Mouse (Mus musculus) spleen, postnatal 0 days (tissue): Measurements from ENCODE around the gene Madcam1. TPM values are rescaled to one million over a fixed set of nuclear protein-coding genes. Genes with fewer than 3 reads are reported as not detected.

ENCODE experiments used
- polyA plus RNA-seq: library from polyadenylated mRNA; unstranded; fragments of >200 nt; fragmentation: Nextera tagmentation; extraction: Ambion mirVana; gene quantifications from 2 replicates; pipeline ENCODE4 v1.2.1, GENCODE M21; 2015

Madcam1 gene
- polyA plus RNA-seq: 25.8 and 30.9 TPM in 2 replicates

DNA sequence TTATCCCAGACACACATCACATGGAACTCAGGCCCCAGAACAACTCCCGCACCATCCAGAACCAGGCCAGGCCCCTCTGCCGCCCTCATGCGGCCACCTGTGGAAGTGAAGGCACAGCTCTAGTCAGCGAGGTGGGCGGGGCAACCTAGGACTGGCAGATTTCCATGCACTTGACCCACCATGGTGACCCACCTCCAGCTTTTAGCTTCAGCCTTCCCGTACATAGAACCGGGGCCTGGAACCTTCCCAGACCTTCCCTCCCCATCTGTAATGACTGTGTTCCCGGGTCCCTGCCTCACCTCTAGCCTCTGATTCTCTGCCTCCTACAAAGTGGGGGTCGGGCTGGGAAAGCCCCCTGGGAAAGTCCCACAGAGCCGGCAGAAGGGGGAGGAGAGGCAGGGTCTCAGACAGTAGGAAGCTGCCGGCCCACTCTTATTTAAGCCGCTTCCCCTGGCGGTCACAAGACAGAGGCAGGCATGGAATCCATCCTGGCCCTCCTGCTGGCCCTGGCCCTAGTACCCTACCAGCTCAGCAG is at the start of gene Madcam1:
Gene Madcam1, plus strand, starts transcription at position 429 of the 535 bp plus-strand sequence.

DNA sequence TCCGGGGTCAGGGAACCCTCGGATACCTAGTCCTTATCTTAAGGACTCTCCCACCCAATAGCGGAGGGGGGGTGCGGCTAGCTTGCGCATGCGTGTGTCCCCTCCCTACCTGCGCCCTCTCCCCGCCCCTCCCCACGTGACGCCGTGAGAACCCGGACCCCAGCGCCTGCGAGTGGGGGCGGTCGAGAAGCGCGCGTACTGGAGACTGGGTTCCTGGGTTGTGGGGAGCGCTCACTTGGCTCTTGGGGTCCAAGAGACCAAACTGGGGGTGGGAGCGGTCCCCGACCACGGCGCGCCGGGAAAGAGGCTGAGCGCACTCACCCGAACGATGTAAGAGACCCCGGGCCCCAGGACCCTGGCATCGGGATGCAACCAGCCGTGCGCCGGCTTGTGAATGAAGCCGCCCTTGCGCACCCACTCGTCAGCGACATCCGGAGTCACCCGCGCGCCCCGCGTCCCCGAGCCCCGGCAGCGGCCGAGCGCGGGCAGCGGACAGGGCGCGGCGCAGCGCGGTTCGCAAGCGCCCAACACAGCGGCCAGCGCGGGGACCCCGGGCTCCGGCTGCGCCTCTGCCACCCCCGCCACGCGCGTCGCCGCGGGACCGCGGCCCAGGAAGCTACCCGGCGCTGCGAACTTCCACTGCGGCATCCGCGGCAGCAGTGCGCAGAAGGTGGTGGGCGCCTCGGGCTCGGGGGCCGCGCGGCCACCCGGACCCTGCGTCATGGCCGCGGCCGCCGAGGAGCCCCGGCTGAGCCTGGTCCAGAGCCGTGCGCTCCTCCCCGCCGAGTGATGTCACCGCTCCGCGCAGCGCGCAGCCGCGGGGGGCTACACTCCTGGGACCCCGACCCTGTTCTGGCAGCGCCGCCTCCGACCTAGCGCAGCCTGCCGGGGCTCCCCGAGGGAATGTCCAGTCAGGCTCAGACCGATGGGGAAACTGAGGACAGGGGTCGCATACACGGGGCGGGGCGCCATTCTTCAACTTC is 26.9 kb upstream of the Madcam1 start, which contains the start of gene Shc2:
Gene Shc2, minus strand, starts transcription at position 791 of the 983 bp plus-strand sequence.

DNA sequence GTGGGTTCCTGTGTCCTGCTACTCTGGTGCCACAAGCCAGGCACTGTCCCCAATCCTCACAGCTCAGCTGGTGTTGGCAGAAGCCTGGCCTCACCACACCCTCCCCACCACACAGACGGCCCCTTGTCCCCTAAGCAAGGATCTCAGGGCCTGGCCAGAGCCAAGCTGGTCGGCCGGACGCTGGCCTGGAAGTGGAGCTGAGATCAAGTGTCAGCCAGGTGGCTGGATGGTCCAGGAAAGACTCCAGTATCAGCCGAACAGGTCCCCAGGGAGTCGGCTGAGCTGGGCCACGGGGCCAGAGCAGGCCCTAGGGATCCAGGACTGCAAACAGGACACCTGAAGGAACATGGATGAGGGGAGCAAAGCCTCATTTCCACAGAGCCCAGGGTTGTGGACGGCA is 18.6 kb upstream of the Madcam1 start, which contains the start of gene Odf3l2:
Gene Odf3l2, minus strand, starts transcription at position 28 of the 400 bp plus-strand sequence.

DNA sequence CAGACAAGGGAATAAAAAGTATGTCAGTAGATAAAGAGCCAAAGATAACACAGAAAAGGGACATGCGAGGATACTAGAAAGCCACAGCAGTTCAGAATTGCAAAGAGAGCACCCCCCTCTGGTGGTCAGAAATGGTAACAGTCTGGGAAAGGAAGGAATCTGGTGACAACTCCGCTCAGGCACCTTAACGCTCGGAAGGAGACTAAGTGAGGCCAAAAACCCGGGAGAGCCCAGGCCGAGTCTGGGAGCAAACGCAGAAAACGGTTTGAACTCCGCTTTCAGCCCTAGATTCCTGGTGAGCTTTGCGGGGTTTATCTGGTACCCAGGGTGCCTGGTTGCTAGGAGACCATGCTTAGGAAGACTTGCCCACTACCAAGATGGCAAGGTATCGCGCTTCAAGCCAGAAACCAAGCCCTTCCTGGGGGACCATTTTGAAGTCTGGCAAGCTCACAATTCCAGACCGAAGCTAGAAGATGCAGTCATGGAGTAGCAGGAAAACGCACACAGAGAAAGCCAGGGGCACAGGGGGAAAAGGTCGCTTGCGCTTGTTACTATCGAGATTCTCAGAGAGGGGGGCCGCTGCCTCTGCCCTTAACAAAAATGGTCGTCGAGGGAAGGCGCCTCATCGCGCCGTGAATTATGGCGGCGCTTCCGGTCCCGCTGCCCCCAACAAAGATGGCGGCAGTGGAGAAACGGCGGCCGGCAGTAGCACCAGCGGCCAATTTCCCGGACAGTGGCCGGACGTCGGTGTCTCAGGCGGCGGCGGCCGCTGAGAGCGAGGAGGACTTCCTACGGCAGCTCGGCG is 4.6 kb downstream of the Madcam1 start, which contains the start of gene Tpgs1:
Gene Tpgs1, plus strand, starts transcription at position 599 of the 805 bp plus-strand sequence.

DNA sequence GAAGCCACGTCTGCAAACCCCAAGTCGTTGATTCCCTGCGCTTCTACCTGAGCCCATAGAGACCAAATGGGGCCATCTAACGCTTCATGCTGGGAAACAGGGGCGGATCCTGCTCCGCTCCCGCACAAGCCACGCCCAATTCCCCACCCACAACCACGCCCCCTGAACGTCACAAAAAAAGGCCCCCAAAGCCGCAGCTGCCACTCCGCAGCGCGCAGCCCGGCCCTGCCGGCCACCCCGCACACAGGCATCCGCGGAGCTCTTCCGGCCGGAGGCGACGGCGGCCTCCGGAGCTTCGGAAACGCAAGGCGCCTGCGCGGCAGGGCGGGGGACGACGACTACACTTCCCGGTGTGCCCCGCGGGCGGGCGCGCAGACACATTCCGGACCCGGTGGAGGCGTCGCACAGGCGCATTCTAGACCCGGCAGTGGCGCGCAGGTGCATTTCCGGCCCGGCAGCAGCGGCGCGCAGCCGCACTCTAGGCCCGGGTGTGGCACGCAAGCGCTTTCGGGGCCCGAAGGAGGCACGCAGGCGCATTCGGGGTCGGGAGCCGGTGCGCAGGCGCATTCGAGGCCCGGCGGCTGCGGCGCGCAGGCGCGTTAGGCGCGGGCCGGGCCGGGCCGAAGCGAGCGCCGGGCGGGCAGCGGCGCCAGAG is 17.4 kb downstream of the Madcam1 start, which contains the start of gene Cdc34:
Gene Cdc34, plus strand, starts transcription at position 605 of the 655 bp plus-strand sequence.

DNA sequence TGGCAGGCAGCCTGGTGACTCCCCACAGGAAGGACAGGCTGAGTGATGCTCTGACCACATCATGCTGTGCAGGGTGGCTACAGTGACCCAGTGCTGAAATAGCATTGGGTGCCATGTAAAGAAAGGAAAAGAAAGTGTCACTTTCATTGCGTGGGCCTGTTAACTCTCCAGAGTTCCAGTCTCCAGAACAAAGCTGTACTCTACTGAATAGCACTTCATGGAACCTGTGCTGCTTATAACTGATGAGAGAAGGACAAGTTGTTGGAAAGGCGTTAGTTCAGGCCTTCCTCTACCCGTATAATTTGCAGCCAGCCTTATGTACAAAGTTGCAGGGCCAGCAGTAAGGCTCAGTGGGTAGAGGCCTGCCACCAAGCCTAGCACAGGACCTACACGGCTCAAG is 24.4 kb downstream of the Madcam1 start, which contains the start of gene Gzmm:
Gene Gzmm, plus strand, starts transcription at position 301 of the 400 bp plus-strand sequence.

DNA sequence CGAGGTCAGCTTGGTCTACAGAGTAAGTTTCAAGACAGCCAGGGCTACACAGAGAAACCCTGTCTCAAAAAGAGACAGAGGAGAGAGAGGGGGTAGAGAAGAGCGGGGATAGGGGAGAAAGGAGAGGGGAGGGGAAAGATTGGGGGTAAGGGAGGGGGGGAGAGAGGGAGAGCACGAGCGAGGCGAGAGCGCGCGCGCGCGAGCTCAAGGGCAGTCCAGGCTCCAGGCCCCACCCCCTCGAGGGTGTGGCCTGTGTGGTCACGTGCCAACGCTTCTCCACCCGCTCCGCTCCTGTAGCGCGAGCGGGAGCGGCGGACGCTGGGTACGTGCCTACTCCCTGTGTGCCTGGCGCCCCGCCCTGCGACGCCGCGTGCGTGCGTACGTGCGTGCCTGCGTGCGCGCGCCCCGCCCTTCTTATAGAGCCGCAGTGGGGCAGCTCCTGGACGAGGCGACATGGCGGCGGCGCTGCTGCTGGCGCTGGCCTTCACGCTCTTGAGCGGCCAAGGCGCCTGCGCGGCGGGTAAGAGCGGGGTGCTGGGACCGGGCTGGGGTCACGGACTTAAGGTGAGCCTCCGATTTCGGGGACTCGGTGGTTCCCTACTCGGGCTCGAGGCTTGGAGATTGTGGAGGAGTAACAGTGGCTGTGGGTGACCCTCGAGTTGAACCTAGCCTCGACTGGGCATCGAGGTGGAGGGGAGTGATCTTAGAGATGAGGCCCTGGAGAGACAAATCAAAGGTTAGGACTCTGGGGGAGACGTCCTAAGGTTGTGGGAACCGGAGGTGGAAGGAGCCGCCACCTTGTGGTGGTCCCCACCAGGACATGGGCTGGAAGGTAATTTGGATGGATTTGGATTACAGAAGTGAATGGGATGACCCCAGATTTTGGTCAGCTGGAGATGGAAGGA is 40.0 kb downstream of the Madcam1 start, which contains the start of gene Bsg:
Gene Bsg, plus strand, starts transcription at position 427 of the 905 bp plus-strand sequence.

DNA sequence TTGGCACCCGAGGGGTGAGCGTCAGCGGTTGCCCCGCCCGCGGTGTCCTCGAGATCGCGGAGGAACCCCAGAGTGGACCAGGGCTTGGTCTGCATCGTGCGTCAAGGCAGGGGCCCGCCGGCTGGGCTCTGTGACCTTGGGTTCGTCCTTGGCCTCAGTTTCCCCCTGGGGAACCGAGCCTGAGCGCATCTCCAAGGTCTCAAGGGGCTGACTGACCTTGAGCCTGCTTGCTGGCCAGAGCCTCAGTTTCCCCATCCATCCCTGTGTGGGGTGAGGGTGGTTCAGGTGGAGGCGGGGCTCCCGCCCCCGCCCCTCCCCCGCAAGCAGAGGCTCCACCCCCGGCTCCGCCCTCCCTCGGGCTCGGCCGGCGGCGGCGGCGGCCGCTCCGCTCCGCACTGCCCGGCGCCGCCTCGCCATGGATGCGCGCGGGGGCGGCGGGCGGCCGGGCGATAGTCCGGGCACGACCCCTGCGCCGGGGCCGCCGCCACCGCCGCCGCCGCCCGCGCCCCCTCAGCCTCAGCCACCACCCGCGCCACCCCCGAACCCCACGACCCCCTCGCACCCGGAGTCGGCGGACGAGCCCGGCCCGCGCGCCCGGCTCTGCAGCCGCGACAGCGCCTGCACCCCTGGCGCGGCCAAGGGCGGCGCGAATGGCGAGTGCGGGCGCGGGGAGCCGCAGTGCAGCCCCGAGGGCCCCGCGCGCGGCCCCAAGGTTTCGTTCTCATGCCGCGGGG is 52.1 kb downstream of the Madcam1 start, which contains the start of gene Hcn2:
Gene Hcn2, plus strand, starts transcription at position 381 of the 734 bp plus-strand sequence.

Other genes starting within 250 kb of the Madcam1 start
- not detected in 2 replicates for gene Vmn2r83, start 195.8 kb upstream of the Madcam1 start, polyA plus RNA-seq
- gene Plpp2, start 130.8 kb upstream of the Madcam1 start, polyA plus RNA-seq: 8.5 and 11.1 TPM in 2 replicates
- 10.7 and 13.4 TPM in 2 replicates for gene Mier2, start 109.4 kb upstream of the Madcam1 start, polyA plus RNA-seq
- gene Theg, start 77.2 kb upstream of the Madcam1 start, polyA plus RNA-seq: not detected in 2 replicates
- gene C2cd4c, start 50.5 kb upstream of the Madcam1 start, polyA plus RNA-seq: not detected in 2 replicates
- gene Shc2, start 26.6 kb upstream of the Madcam1 start, polyA plus RNA-seq: 0.90 TPM in 2 replicates
- not detected in 2 replicates for gene Odf3l2, start 18.8 kb upstream of the Madcam1 start, polyA plus RNA-seq
- 31.4 and 37.7 TPM in 2 replicates for gene Tpgs1, start 4.8 kb downstream of the Madcam1 start, polyA plus RNA-seq
- gene Cdc34, start 17.6 kb downstream of the Madcam1 start, polyA plus RNA-seq: 108 and 126 TPM in 2 replicates
- 0.23 and 0.45 TPM in 2 replicates for gene Gzmm, start 24.5 kb downstream of the Madcam1 start, polyA plus RNA-seq
- 663 and 749 TPM in 2 replicates for gene Bsg, start 39.9 kb downstream of the Madcam1 start, polyA plus RNA-seq
- 0.04 and 0.07 TPM in 2 replicates for gene Hcn2, start 52.1 kb downstream of the Madcam1 start, polyA plus RNA-seq
- gene Polrmt, start 82.0 kb downstream of the Madcam1 start, polyA plus RNA-seq: 15.7 and 18.4 TPM in 2 replicates
- gene Fgf22, start 90.5 kb downstream of the Madcam1 start, polyA plus RNA-seq: 0.28 TPM in 1 of 2 replicates, not detected in the other
- gene Rnf126, start 102.4 kb downstream of the Madcam1 start, polyA plus RNA-seq: 41.4 and 42.3 TPM in 2 replicates
- 3.3 and 3.6 TPM in 2 replicates for gene Fstl3, start 112.7 kb downstream of the Madcam1 start, polyA plus RNA-seq
- 9.3 and 15.0 TPM in 2 replicates for gene Prss57, start 126.4 kb downstream of the Madcam1 start, polyA plus RNA-seq
- gene Palm, start 129.0 kb downstream of the Madcam1 start, polyA plus RNA-seq: 16.9 and 22.9 TPM in 2 replicates
- 0.08 and 0.27 TPM in 2 replicates for gene Misp, start 156.4 kb downstream of the Madcam1 start, polyA plus RNA-seq
- 131 and 134 TPM in 2 replicates for gene Ptbp1, start 189.9 kb downstream of the Madcam1 start, polyA plus RNA-seq
- gene Prtn3, start 209.9 kb downstream of the Madcam1 start, polyA plus RNA-seq: 176 and 239 TPM in 2 replicates
- 9.7 and 12.6 TPM in 2 replicates for gene Plppr3, start 210.1 kb downstream of the Madcam1 start, polyA plus RNA-seq
- 219 and 294 TPM in 2 replicates for gene Elane, start 221.7 kb downstream of the Madcam1 start, polyA plus RNA-seq
- not detected in 2 replicates for gene Cfd, start 226.3 kb downstream of the Madcam1 start, polyA plus RNA-seq
- 20.3 and 23.3 TPM in 2 replicates for gene Med16, start 244.4 kb downstream of the Madcam1 start, polyA plus RNA-seq
- gene Gm26602, start 246.3 kb downstream of the Madcam1 start, polyA plus RNA-seq: not detected in 2 replicates